Mouse (Mus musculus): ENCODE measurements around the gene Fam136a.

- TF ChIP-seq TAL1 (IDR thresholded peaks at IDR 0.05; ENCODE audit: low read length) (no peak), GATA1 (IDR thresholded peaks at IDR 0.05; ENCODE audit: low read length) (peak; percentile 60)
These were observed 854 bp upstream of the Fam136a start for GRCm38 (mm10) chr6:86364442-86365141.
